18 mouse cellular contexts compared by ENCODE assay signal in genomic region chr19:5954031-5954710, GRCm38 (mm10). TPM values are rescaled to one million over a fixed set of nuclear protein-coding genes. Genes with fewer than 3 reads are reported as not detected.
DNase-seq lines count a peak whose midpoint lies in the region; ATAC-seq lines count a peak whose summit lies in the region.
"Had no signal": no experiment of that assay in that cellular context is flagged by ENCODE, and none has a peak within 500 bp of the region (broad histone marks: within the 10 kb centered on the region; RNA-seq: fewer than 3 reads in every experiment).

No protein-coding gene starts in this region.

- no peaks in the 10 kb centered on the region for H3K27me3 ChIP-seq in heart, embryonic 13.5 days (replicated peaks)
- no peaks in the 10 kb centered on the region for H3K27me3 ChIP-seq in embryonic facial prominence, embryonic 14.5 days (replicated peaks; ENCODE audit: control insufficient read depth, insufficient read depth, low read length)
- H3K27me3 ChIP-seq: forebrain, embryonic 15.5 days; limb, embryonic 12.5 days had no signal

- peaks cover 64% of the 10 kb centered on the region for H3K36me3 ChIP-seq in heart, embryonic 13.5 days
- peaks cover 78% of the 10 kb centered on the region for H3K36me3 ChIP-seq in embryonic facial prominence, embryonic 14.5 days (ENCODE audit: control insufficient read depth, insufficient read depth, low read length)

- peak overlapping the region; percentile 17; the same call in 1 of the 2 replicates for H3K27ac ChIP-seq in heart, embryonic 13.5 days (replicated peaks)
- H3K27ac ChIP-seq in embryonic facial prominence, embryonic 14.5 days (replicated peaks; ENCODE audit: low read depth, low read length), result no peak overlapping the region
- H3K27ac ChIP-seq: forebrain, embryonic 15.5 days had no signal

- peaks cover 55% of the 10 kb centered on the region for H3K4me1 ChIP-seq in heart, embryonic 13.5 days
- peaks cover 3% of the 10 kb centered on the region; the same call in 1 of the 2 replicates for H3K4me1 ChIP-seq in embryonic facial prominence, embryonic 14.5 days (ENCODE audit: control insufficient read depth, insufficient read depth, low read length)
- H3K4me1 ChIP-seq: forebrain, embryonic 15.5 days; limb, embryonic 12.5 days had no signal

- no peaks in the 10 kb centered on the region for H3K9me3 ChIP-seq in heart, embryonic 13.5 days
- no peaks in the 10 kb centered on the region for H3K9me3 ChIP-seq in embryonic facial prominence, embryonic 14.5 days (ENCODE audit: control insufficient read depth, low read length)
- H3K9me3 ChIP-seq: forebrain, embryonic 15.5 days; limb, embryonic 12.5 days had no signal

- no peak overlapping the region for H3K4me3 ChIP-seq in heart, embryonic 13.5 days
- H3K4me3 ChIP-seq in embryonic facial prominence, embryonic 14.5 days (ENCODE audit: low read depth, low read length), result no peak overlapping the region
- H3K4me3 ChIP-seq: forebrain, embryonic 15.5 days; limb, embryonic 12.5 days had no signal

- DNase-seq in heart, adult 18-20 months, result no peak
- DNase-seq in R1 (ENCODE audit: low read depth, low spot score), result peak; percentile 73
- no peak for DNase-seq in embryonic facial prominence, embryonic 14.5 days (ENCODE audit: low spot score)
- DNase-seq in kidney, postnatal 25 days, result peak; percentile 44 to 73
- DNase-seq in thymus, postnatal 14 days, result no peak
- no peak for DNase-seq in natural killer cell, adult 2 months (ENCODE audit: low spot score in 2 of 2)
- no peak for DNase-seq in layer of hippocampus, adult 9-10 months (ENCODE audit: low spot score)
- DNase-seq: cerebellum, adult 8-10 months; heart, postnatal 36 days; layer of hippocampus, postnatal 36 days; lung, embryonic 14.5 days; right cerebral cortex, postnatal 25 days had no signal

- no peak for ATAC-seq in heart, embryonic 13.5 days (ENCODE audit: extremely low read depth, insufficient number of reproducible peaks, low FRiP score, low TSS enrichment)
- no peak for ATAC-seq in embryonic facial prominence, embryonic 14.5 days (ENCODE audit: low read depth)
- ATAC-seq: CD4-positive, CD25-positive, alpha-beta regulatory T cell, adult 4 months; forebrain, embryonic 15.5 days; inflammation-experienced regulatory T-cells, adult 6 months had no signal

- H3K4me2 ChIP-seq in heart, embryonic 13.5 days, result no peak overlapping the region
- H3K4me2 ChIP-seq in embryonic facial prominence, embryonic 14.5 days (ENCODE audit: low read depth, low read length), result no peak overlapping the region
- H3K4me2 ChIP-seq: forebrain, embryonic 15.5 days; limb, embryonic 12.5 days; lung, embryonic 14.5 days had no signal

- H3K9ac ChIP-seq in heart, embryonic 13.5 days, result peak overlapping the region; percentile 65; the same call in 1 of the 2 replicates
- 0 out of 2 replicates have a peak overlapping the region, but pooled peaks have one; percentile 10 for H3K9ac ChIP-seq in embryonic facial prominence, embryonic 14.5 days (ENCODE audit: low read depth, low read length)
- H3K9ac ChIP-seq: forebrain, embryonic 15.5 days; limb, embryonic 12.5 days; lung, embryonic 14.5 days had no signal

- WGBS in heart, embryonic 13.5 days, result 77% methylated on average over 22 of the region's 22 CpGs
- WGBS in embryonic facial prominence, embryonic 14.5 days, result 74% methylated on average over 22 of the region's 22 CpGs

RNA-seq across cellular contexts. Expression of gene Pola2, which starts 9.8 kb away (rescaled TPM):
- polyA plus RNA-seq in heart, embryonic 13.5 days (2015; fragmentation: Nextera tagmentation; extraction: Ambion mirVana), result 47.2 and 49.5 TPM in 2 replicates
- 10 to 100 TPM in 1 of 2 experiments, 1 to 10 TPM in 1; 8.7 to 10.6 TPM for total RNA-seq in heart, adult 18-20 months (2021)
- polyA plus RNA-seq in embryonic facial prominence, embryonic 14.5 days (2014; fragmentation: Nextera tagmentation; extraction: Ambion mirVana), result 59.1 and 65.2 TPM in 2 replicates

RNA-seq across cellular contexts. Expression of gene Cdc42ep2, which starts 29.6 kb away (rescaled TPM):
- 8.9 and 9.3 TPM in 2 replicates for polyA plus RNA-seq in heart, embryonic 13.5 days (2015; fragmentation: Nextera tagmentation; extraction: Ambion mirVana)
- total RNA-seq in heart, adult 18-20 months (2021), result 1 to 10 TPM; 6.6 to 9.0 TPM
- polyA plus RNA-seq in embryonic facial prominence, embryonic 14.5 days (2014; fragmentation: Nextera tagmentation; extraction: Ambion mirVana), result 14.0 and 16.2 TPM in 2 replicates

RNA-seq across cellular contexts. Expression of gene Slc22a20, which starts 31.8 kb away (rescaled TPM):
- polyA plus RNA-seq in heart, embryonic 13.5 days (2015; fragmentation: Nextera tagmentation; extraction: Ambion mirVana), result not detected in 2 replicates
- not detected for total RNA-seq in heart, adult 18-20 months (2021)
- not detected in 2 replicates for polyA plus RNA-seq in embryonic facial prominence, embryonic 14.5 days (2014; fragmentation: Nextera tagmentation; extraction: Ambion mirVana)
- total RNA-seq: heart, postnatal 36 days; layer of hippocampus, postnatal 36 days had no signal
- polyA plus RNA-seq: CD4-positive, CD25-positive, alpha-beta regulatory T cell, adult 4 months; forebrain, embryonic 15.5 days; gonadal fat pad, adult 2 months; inflammation-experienced regulatory T-cells, adult 6 months; limb, embryonic 12.5 days; lung, embryonic 14.5 days had no signal

RNA-seq across cellular contexts. Expression of gene Dpf2, which starts 41.4 kb away (rescaled TPM):
- polyA plus RNA-seq in heart, embryonic 13.5 days (2015; fragmentation: Nextera tagmentation; extraction: Ambion mirVana), result 98.1 and 104 TPM in 2 replicates
- total RNA-seq in heart, adult 18-20 months (2021), result 10 to 100 TPM; 77.6 to 84.0 TPM
- 124 and 143 TPM in 2 replicates for polyA plus RNA-seq in embryonic facial prominence, embryonic 14.5 days (2014; fragmentation: Nextera tagmentation; extraction: Ambion mirVana)

Comparison
In these comparisons a context has a peak if more than half of its experiments do, and no peak if none do; other contexts are left out.
1. DNase-seq: peak in R1 (single experiment) and kidney, postnatal 25 days (2 of 2); none in heart, adult 18-20 months (0 of 2), embryonic facial prominence, embryonic 14.5 days (single experiment), thymus, postnatal 14 days (single experiment), natural killer cell, adult 2 months (0 of 2) and layer of hippocampus, adult 9-10 months (single experiment).